Mouse (Mus musculus): ENCODE data around the gene Dnajb9.
"Not testable (repeated sequence)": the region's sequence is repeated elsewhere in the genome, so short reads cannot be mapped to it uniquely, and the experiment has no call there.

Dnajb9 gene

GRCm38 (mm10) chr12:44209824-44210752 lies at the start of gene Dnajb9:
Gene Dnajb9, minus strand, starts transcription at chr12:44210326.
- DNase-seq (ENCODE audit: low spot score), result peak; percentile 100

- DNase-seq (ENCODE audit: low spot score), result no peak
These were observed 38.3 kb upstream of the Dnajb9 start for GRCm38 (mm10) chr12:44248309-44248977.

- no peak for DNase-seq (ENCODE audit: low spot score)
These were observed 35.6 kb upstream of the Dnajb9 start for GRCm38 (mm10) chr12:44245739-44246138.

- no peak for DNase-seq (ENCODE audit: low spot score)
These were observed 32.3 kb upstream of the Dnajb9 start for GRCm38 (mm10) chr12:44242407-44242806.

GRCm38 (mm10) chr12:44241090-44241489 lies 31.0 kb upstream of the Dnajb9 start:
- DNase-seq (ENCODE audit: low spot score), result no peak

GRCm38 (mm10) chr12:44224650-44225049 lies 14.5 kb upstream of the Dnajb9 start:
- DNase-seq (ENCODE audit: low spot score), result no peak

GRCm38 (mm10) chr12:44223044-44223443 lies 12.9 kb upstream of the Dnajb9 start:
- DNase-seq (ENCODE audit: low spot score), result no peak

- DNase-seq (ENCODE audit: low spot score), result no peak
These were observed 11.7 kb upstream of the Dnajb9 start for GRCm38 (mm10) chr12:44221651-44222356.

GRCm38 (mm10) chr12:44221070-44221469 lies 10.9 kb upstream of the Dnajb9 start, which contains the start of gene Pnpla8:
Gene Pnpla8, plus strand, starts transcription at chr12:44221370.
- not testable (repeated sequence) for DNase-seq (ENCODE audit: low spot score)

- DNase-seq (ENCODE audit: low spot score), result no peak
These were observed 1.4 kb upstream of the Dnajb9 start for GRCm38 (mm10) chr12:44211555-44211954.

GRCm38 (mm10) chr12:44209141-44209823 lies 844 bp downstream of the Dnajb9 start:
- DNase-seq (ENCODE audit: low spot score), result peak; percentile 43

- no peak for DNase-seq (ENCODE audit: low spot score)
These were observed 12.1 kb downstream of the Dnajb9 start for GRCm38 (mm10) chr12:44197873-44198525.

- DNase-seq (ENCODE audit: low spot score), result peak; percentile 74
These were observed 28.8 kb downstream of the Dnajb9 start for GRCm38 (mm10) chr12:44181081-44181982.

GRCm38 (mm10) chr12:44177038-44177355 lies 33.1 kb downstream of the Dnajb9 start:
- DNase-seq (ENCODE audit: low spot score), result peak; percentile 10

GRCm38 (mm10) chr12:44176331-44177037 lies 33.6 kb downstream of the Dnajb9 start:
- DNase-seq (ENCODE audit: low spot score), result no peak

GRCm38 (mm10) chr12:44166949-44167348 lies 43.2 kb downstream of the Dnajb9 start:
- DNase-seq (ENCODE audit: low spot score), result peak; percentile 86

GRCm38 (mm10) chr12:44159349-44159748 lies 50.8 kb downstream of the Dnajb9 start:
- no peak for DNase-seq (ENCODE audit: low spot score)

Measured in layer of hippocampus, adult 11-12 months (tissue).